Mouse (Mus musculus): ENCODE measurements around the gene Vmn2r121. TPM values are rescaled to one million over a fixed set of nuclear protein-coding genes. Genes with fewer than 3 reads are reported as not detected.

The Vmn2r121 gene
- not detected in 2 replicates for polyA plus RNA-seq (2014; fragmentation: Nextera tagmentation; extraction: Ambion mirVana)

GRCm38 (mm10) chrX:124135852-124136251 is at the start of gene Vmn2r121:
Gene Vmn2r121, minus strand, starts transcription at chrX:124135952.
- 65% methylated on average over 5 of the region's 5 CpGs for WGBS
- ATAC-seq (ENCODE audit: low FRiP score, low TSS enrichment) = no peak

More at GRCm38 (mm10) chrX:124135852-124136251, at the start of gene Vmn2r121:
- Histone ChIP-seq H3K36me3 (ENCODE audit: control insufficient read depth, insufficient read depth, low read length) (no peaks in the 10 kb centered on the region), H3K27ac (replicated peaks; ENCODE audit: low read depth, low read length) (no peak within 1 kb of the TSS), H3K4me2 (ENCODE audit: low read length) (no peak within 1 kb of the TSS), H3K9ac (replicated peaks; ENCODE audit: low read length) (no peak within 1 kb of the TSS), H3K9me3 (ENCODE audit: control insufficient read depth, low read length) (no peaks in the 10 kb centered on the region), H3K27me3 (ENCODE audit: control insufficient read depth, insufficient read depth, low read length) (no peaks in the 10 kb centered on the region), H3K4me3 (replicated peaks; ENCODE audit: low read depth, low read length) (no peak within 1 kb of the TSS), H3K4me1 (ENCODE audit: control insufficient read depth, insufficient read depth, low read length) (no peaks in the 10 kb centered on the region)
- no peak for DNase-seq

All from midbrain, embryonic 14.5 days (tissue).